Mouse (Mus musculus) bone marrow macrophage, adult 2 months (primary cell): Measurements from ENCODE around the gene Senp1.

Experiments
- CTCF ChIP-seq: IDR thresholded peaks from 2 replicates; pipeline ENCODE4 v1.5.1; 2012; ENCODE audit warnings: low read depth, mild to moderate bottlenecking, low read length, moderate library complexity
- POLR2A ChIP-seq: IDR thresholded peaks from 2 replicates; pipeline ENCODE4 v1.6.1; 2012; ENCODE audit warnings: mild to moderate bottlenecking, low read depth, low read length, borderline replicate concordance

GRCm38 (mm10) chr15:98116287-98116686 lies 22.7 kb upstream of the Senp1 start:
- TF ChIP-seq CTCF (no peak), POLR2A (no peak)
